Mouse (Mus musculus) kidney, adult 11 months (tissue): ENCODE measurements at regions not wholly inside any gene's neighbourhood (a gene's known extent, or its start where the extent isn't known, plus 50 kb on each side); places are given as distances from the start of the nearest gene placed in this dataset.

ENCODE experiments used
- DNase-seq: peaks from one replicate; pipeline ENCODE4 v3.0.0; 2022

GRCm38 (mm10) chrX:158236206-158236605 is 193.1 kb upstream of the Cnksr2 start:
- no peak for DNase-seq

- DNase-seq = no peak
Observed at GRCm38 (mm10) chrX:158209167-158209566, 166.1 kb upstream of the Cnksr2 start.

- DNase-seq = no peak
Observed at GRCm38 (mm10) chrX:158195536-158195935, 152.4 kb upstream of the Cnksr2 start.

- DNase-seq = peak; percentile 7
Observed at GRCm38 (mm10) chrX:158181486-158181885, 138.4 kb upstream of the Cnksr2 start.

- no peak for DNase-seq
Observed at GRCm38 (mm10) chrX:158180356-158180755, 137.3 kb upstream of the Cnksr2 start.

- no peak for DNase-seq
Observed at GRCm38 (mm10) chrX:158135870-158136557, 92.9 kb upstream of the Cnksr2 start.

- DNase-seq = no peak
Observed at GRCm38 (mm10) chrX:158133526-158133925, 90.4 kb upstream of the Cnksr2 start.
